Comparison of ENCODE assay signal across 13 mouse cellular contexts in the genomic region with DNA sequence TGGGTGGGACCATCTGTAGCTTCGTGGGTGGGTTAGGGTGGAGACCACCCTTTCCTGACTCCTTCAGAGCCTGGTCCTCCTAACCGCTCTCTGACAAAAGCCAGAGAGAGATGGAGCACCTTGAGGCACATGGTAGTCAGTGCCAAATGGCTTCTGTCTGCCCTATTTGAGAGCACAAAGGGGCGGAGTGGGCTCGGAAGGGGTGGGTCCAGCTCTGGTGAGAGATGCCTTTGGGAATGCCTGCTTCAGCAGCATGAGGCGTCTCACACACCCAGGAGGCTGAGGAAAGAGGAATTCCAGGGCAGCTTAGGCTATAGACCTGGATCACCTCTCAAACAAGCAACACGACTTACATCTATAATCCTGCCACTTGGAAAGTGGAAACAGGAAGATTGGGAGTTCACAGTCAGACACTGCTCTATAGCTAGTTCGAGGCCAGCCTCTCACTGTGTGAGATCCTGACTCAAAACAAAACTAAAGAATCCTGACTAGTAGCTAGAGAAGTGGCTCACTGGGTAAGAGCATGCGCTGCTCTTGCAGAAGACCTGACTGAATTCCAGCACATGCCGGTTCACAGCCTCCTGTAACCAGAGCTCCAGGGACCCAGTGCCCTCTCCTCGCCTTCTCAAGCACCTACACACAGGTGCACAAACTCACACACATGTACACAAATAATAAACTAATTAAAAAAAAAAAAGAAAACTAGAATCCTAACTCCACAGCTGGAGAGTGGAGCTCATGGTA. TPM values are rescaled to one million over a fixed set of nuclear protein-coding genes. Genes with fewer than 3 reads are reported as not detected.
DNase-seq lines count a peak whose midpoint lies in the region; ATAC-seq and TF ChIP-seq lines count a peak whose summit lies in the region.
"Had no signal": no experiment of that assay in that cellular context is flagged by ENCODE, and none has a peak within 500 bp of the region (broad histone marks: within the 10 kb centered on the region; RNA-seq: fewer than 3 reads in every experiment).

No protein-coding gene starts in this region.

- H3K4me3 ChIP-seq in heart, embryonic 10.5 days, result no peak overlapping the region
- no peak overlapping the region for H3K4me3 ChIP-seq in heart, adult 2 months
- H3K4me3 ChIP-seq in forebrain, embryonic 13.5 days, result no peak overlapping the region
- no peak overlapping the region for H3K4me3 ChIP-seq in midbrain, embryonic 14.5 days (replicated peaks; ENCODE audit: low read depth, low read length)
- H3K4me3 ChIP-seq in liver, embryonic 12.5 days, result no peak overlapping the region
- H3K4me3 ChIP-seq: liver, embryonic 15.5 days; stomach, embryonic 15.5 days had no signal

- peak overlapping the region; percentile 47; the same call in 1 of the 2 replicates for H3K27ac ChIP-seq in heart, embryonic 10.5 days
- no peak overlapping the region for H3K27ac ChIP-seq in heart, adult 2 months
- 0 out of 2 replicates have a peak overlapping the region, but pooled peaks have one; percentile 31 for H3K27ac ChIP-seq in forebrain, embryonic 13.5 days
- peak overlapping the region; percentile 86 for H3K27ac ChIP-seq in midbrain, embryonic 14.5 days (replicated peaks; ENCODE audit: low read depth, low read length)
- H3K27ac ChIP-seq in liver, embryonic 12.5 days, result no peak overlapping the region
- H3K27ac ChIP-seq: liver, embryonic 15.5 days; stomach, embryonic 15.5 days had no signal

- H3K36me3 ChIP-seq in heart, embryonic 10.5 days, result no peaks in the 10 kb centered on the region
- H3K36me3 ChIP-seq in heart, adult 2 months (ENCODE audit: control insufficient read depth, insufficient read depth, low read length), result no peaks in the 10 kb centered on the region
- peaks cover 11% of the 10 kb centered on the region; the same call in 1 of the 2 replicates for H3K36me3 ChIP-seq in forebrain, embryonic 13.5 days (ENCODE audit: poor library complexity, severe bottlenecking)
- H3K36me3 ChIP-seq in midbrain, embryonic 14.5 days (ENCODE audit: control insufficient read depth, insufficient read depth, low read length), result peaks cover 36% of the 10 kb centered on the region
- no peaks in the 10 kb centered on the region for H3K36me3 ChIP-seq in liver, embryonic 12.5 days
- H3K36me3 ChIP-seq: G1E; liver, embryonic 15.5 days; stomach, embryonic 15.5 days had no signal

- 39% methylated on average over 10 of the region's 10 CpGs for WGBS in heart, embryonic 10.5 days
- 55% methylated on average over 10 of the region's 10 CpGs for WGBS in heart, adult 2 months
- 49% methylated on average over 10 of the region's 10 CpGs for WGBS in forebrain, embryonic 13.5 days
- WGBS in midbrain, embryonic 14.5 days, result 52% methylated on average over 10 of the region's 10 CpGs
- 44% methylated on average over 10 of the region's 10 CpGs for WGBS in liver, embryonic 12.5 days (ENCODE audit: insufficient replicate concordance)

- no peaks in the 10 kb centered on the region for H3K79me2 ChIP-seq in heart, adult 2 months (replicated peaks; ENCODE audit: control insufficient read depth, insufficient read depth, low read length)

- peaks cover 46% of the 10 kb centered on the region for H3K4me1 ChIP-seq in heart, embryonic 10.5 days
- peaks cover 3% of the 10 kb centered on the region for H3K4me1 ChIP-seq in heart, adult 2 months (ENCODE audit: control insufficient read depth, insufficient read depth, low read length)
- H3K4me1 ChIP-seq in forebrain, embryonic 13.5 days, result peaks cover 28% of the 10 kb centered on the region
- H3K4me1 ChIP-seq in midbrain, embryonic 14.5 days (ENCODE audit: control insufficient read depth, insufficient read depth, low read length), result peaks cover 23% of the 10 kb centered on the region
- H3K4me1 ChIP-seq in liver, embryonic 12.5 days, result peaks cover 9% of the 10 kb centered on the region

- no peak for TF ChIP-seq EP300 in heart, adult 2 months (IDR thresholded peaks at IDR 0.05; ENCODE audit: insufficient read depth, low read depth, low read length)

- no peaks in the 10 kb centered on the region for H3K9me3 ChIP-seq in heart, embryonic 10.5 days
- no peaks in the 10 kb centered on the region for H3K9me3 ChIP-seq in forebrain, embryonic 13.5 days (replicated peaks)
- H3K9me3 ChIP-seq in midbrain, embryonic 14.5 days (ENCODE audit: control insufficient read depth, low read length), result no peaks in the 10 kb centered on the region
- H3K9me3 ChIP-seq in liver, embryonic 12.5 days (replicated peaks), result no peaks in the 10 kb centered on the region
- H3K9me3 ChIP-seq: G1E; liver, embryonic 15.5 days; stomach, embryonic 15.5 days had no signal

- no peak for TF ChIP-seq CTCF in heart, adult 2 months (IDR thresholded peaks at IDR 0.05)

- no peak for DNase-seq in heart, embryonic 10.5 days (ENCODE audit: low spot score)
- no peak for DNase-seq in heart, adult 2 months
- peak; percentile 45 for DNase-seq in MN1 (ENCODE audit: low spot score)
- DNase-seq in midbrain, embryonic 14.5 days, result no peak
- no peak for DNase-seq in adrenal gland, adult 2 months
- no peak for DNase-seq in gastrocnemius, postnatal 14 days
- DNase-seq: kidney, postnatal 10 days; right cerebral cortex, postnatal 25 days had no signal

- no peak for ATAC-seq in forebrain, embryonic 13.5 days
- ATAC-seq in midbrain, embryonic 14.5 days (ENCODE audit: low FRiP score, low TSS enrichment), result no peak
- no peak for ATAC-seq in liver, embryonic 12.5 days

- no peak overlapping the region for H3K9ac ChIP-seq in heart, adult 2 months (ENCODE audit: low read depth, low read length)
- no peak overlapping the region for H3K9ac ChIP-seq in forebrain, embryonic 13.5 days
- H3K9ac ChIP-seq in midbrain, embryonic 14.5 days (replicated peaks; ENCODE audit: low read length), result no peak overlapping the region
- H3K9ac ChIP-seq in liver, embryonic 12.5 days, result no peak overlapping the region
- H3K9ac ChIP-seq: liver, embryonic 15.5 days; stomach, embryonic 15.5 days had no signal

- H3K4me2 ChIP-seq in forebrain, embryonic 13.5 days, result no peak overlapping the region
- H3K4me2 ChIP-seq in midbrain, embryonic 14.5 days (ENCODE audit: low read length), result no peak overlapping the region
- H3K4me2 ChIP-seq in liver, embryonic 12.5 days, result no peak overlapping the region
- H3K4me2 ChIP-seq: liver, embryonic 15.5 days; stomach, embryonic 15.5 days had no signal

- no peak for TF ChIP-seq POLR2A in heart, adult 2 months (IDR thresholded peaks at IDR 0.05; ENCODE audit: insufficient read depth, low read depth, low read length)

- 0 out of 2 replicates have a peak, but pooled peaks cover 5% of the 10 kb centered on the region for H3K27me3 ChIP-seq in heart, embryonic 10.5 days (ENCODE audit: insufficient read depth, poor library complexity, severe bottlenecking)
- no peaks in the 10 kb centered on the region for H3K27me3 ChIP-seq in heart, adult 2 months (ENCODE audit: control insufficient read depth, insufficient read depth, low read length)
- no peaks in the 10 kb centered on the region for H3K27me3 ChIP-seq in forebrain, embryonic 13.5 days
- H3K27me3 ChIP-seq in midbrain, embryonic 14.5 days (ENCODE audit: control insufficient read depth, insufficient read depth, low read length), result no peaks in the 10 kb centered on the region
- H3K27me3 ChIP-seq in liver, embryonic 12.5 days (replicated peaks), result peaks cover 43% of the 10 kb centered on the region
- H3K27me3 ChIP-seq: stomach, embryonic 15.5 days had no signal

- intact Hi-C loops in heart, adult 2 months (cut with DNase I), result no loop called here
- intact Hi-C loops in gastrocnemius, postnatal 14 days (cut with DNase I; ENCODE audit: low total_unique reads), result no loop called here

RNA-seq across cellular contexts. Expression of gene Ier2, which starts 28.6 kb away (rescaled TPM):
- polyA plus RNA-seq in heart, embryonic 10.5 days (2016; fragmentation: Nextera tagmentation; extraction: Ambion mirVana), result 71.6 and 103 TPM in 2 replicates
- total RNA-seq in heart, adult 2 months (2021), result 10 to 100 TPM; 11.8 to 13.0 TPM
- polyA plus RNA-seq in heart, adult 2 months (2012; rRNA removed), result 6.8 and 8.1 TPM in 2 replicates
- polyA plus RNA-seq in forebrain, embryonic 13.5 days (2015; fragmentation: Nextera tagmentation; extraction: Ambion mirVana), result 35.2 and 35.4 TPM in 2 replicates
- 15.5 and 16.0 TPM in 2 replicates for polyA plus RNA-seq in midbrain, embryonic 14.5 days (2014; fragmentation: Nextera tagmentation; extraction: Ambion mirVana)
- total RNA-seq in adrenal gland, adult 2 months (2021), result 10 to 100 TPM; 24.9 to 34.8 TPM
- 13.7 and 27.0 TPM in 2 replicates for polyA plus RNA-seq in adrenal gland, adult 2 months (2012; rRNA removed)
- 10 to 100 TPM; 10.5 to 10.8 TPM for total RNA-seq in gastrocnemius, postnatal 14 days (2021)
- 36.4 and 37.4 TPM in 2 replicates for polyA plus RNA-seq in liver, embryonic 12.5 days (2016; fragmentation: Nextera tagmentation; extraction: Ambion mirVana)

RNA-seq across cellular contexts. Expression of gene Trmt1, which starts 52.1 kb away (rescaled TPM):
- 59.8 and 64.6 TPM in 2 replicates for polyA plus RNA-seq in heart, embryonic 10.5 days (2016; fragmentation: Nextera tagmentation; extraction: Ambion mirVana)
- 10 to 100 TPM; 32.0 to 37.4 TPM for total RNA-seq in heart, adult 2 months (2021)
- polyA plus RNA-seq in heart, adult 2 months (2012; rRNA removed), result 39.9 and 50.8 TPM in 2 replicates
- 53.5 and 59.1 TPM in 2 replicates for polyA plus RNA-seq in forebrain, embryonic 13.5 days (2015; fragmentation: Nextera tagmentation; extraction: Ambion mirVana)
- polyA plus RNA-seq in midbrain, embryonic 14.5 days (2014; fragmentation: Nextera tagmentation; extraction: Ambion mirVana), result 56.9 and 59.6 TPM in 2 replicates
- 10 to 100 TPM; 57.0 to 68.5 TPM for total RNA-seq in adrenal gland, adult 2 months (2021)
- polyA plus RNA-seq in adrenal gland, adult 2 months (2012; rRNA removed), result 150 and 160 TPM in 2 replicates
- 10 to 100 TPM; 26.0 to 36.2 TPM for total RNA-seq in gastrocnemius, postnatal 14 days (2021)
- 57.3 and 62.0 TPM in 2 replicates for polyA plus RNA-seq in liver, embryonic 12.5 days (2016; fragmentation: Nextera tagmentation; extraction: Ambion mirVana)

RNA-seq across cellular contexts. Expression of gene Nacc1, which starts 53.6 kb away (rescaled TPM):
- polyA plus RNA-seq in heart, embryonic 10.5 days (2016; fragmentation: Nextera tagmentation; extraction: Ambion mirVana), result 22.2 and 25.0 TPM in 2 replicates
- total RNA-seq in heart, adult 2 months (2021), result 10 to 100 TPM; 30.5 to 31.0 TPM
- polyA plus RNA-seq in heart, adult 2 months (2012; rRNA removed), result 45.3 and 50.5 TPM in 2 replicates
- 16.1 and 18.6 TPM in 2 replicates for polyA plus RNA-seq in forebrain, embryonic 13.5 days (2015; fragmentation: Nextera tagmentation; extraction: Ambion mirVana)
- polyA plus RNA-seq in midbrain, embryonic 14.5 days (2014; fragmentation: Nextera tagmentation; extraction: Ambion mirVana), result 19.1 and 20.2 TPM in 2 replicates
- total RNA-seq in adrenal gland, adult 2 months (2021), result 10 to 100 TPM; 78.4 to 80.7 TPM
- polyA plus RNA-seq in adrenal gland, adult 2 months (2012; rRNA removed), result 98.7 and 120 TPM in 2 replicates
- total RNA-seq in gastrocnemius, postnatal 14 days (2021), result 10 to 100 TPM; 25.7 to 33.6 TPM
- polyA plus RNA-seq in liver, embryonic 12.5 days (2016; fragmentation: Nextera tagmentation; extraction: Ambion mirVana), result 12.5 and 12.9 TPM in 2 replicates

Comparison
In these comparisons a context has a peak if more than half of its experiments do, and no peak if none do; other contexts are left out.
1. H3K27ac ChIP-seq: peak in heart, embryonic 10.5 days (single experiment), forebrain, embryonic 13.5 days (single experiment) and midbrain, embryonic 14.5 days (single experiment); none in heart, adult 2 months (single experiment) and liver, embryonic 12.5 days (single experiment).